Mouse (Mus musculus): ENCODE measurements at regions not wholly inside any gene's neighbourhood (a gene's known extent, or its start where the extent isn't known, plus 50 kb on each side); places are given as distances from the start of the nearest gene placed in this dataset.

GRCm38 (mm10) chr12:106226276-106226675, 216.2 kb downstream of the Vrk1 start:
- H3K4me2 ChIP-seq (ENCODE audit: low read depth), result no peak overlapping the region

DNA sequence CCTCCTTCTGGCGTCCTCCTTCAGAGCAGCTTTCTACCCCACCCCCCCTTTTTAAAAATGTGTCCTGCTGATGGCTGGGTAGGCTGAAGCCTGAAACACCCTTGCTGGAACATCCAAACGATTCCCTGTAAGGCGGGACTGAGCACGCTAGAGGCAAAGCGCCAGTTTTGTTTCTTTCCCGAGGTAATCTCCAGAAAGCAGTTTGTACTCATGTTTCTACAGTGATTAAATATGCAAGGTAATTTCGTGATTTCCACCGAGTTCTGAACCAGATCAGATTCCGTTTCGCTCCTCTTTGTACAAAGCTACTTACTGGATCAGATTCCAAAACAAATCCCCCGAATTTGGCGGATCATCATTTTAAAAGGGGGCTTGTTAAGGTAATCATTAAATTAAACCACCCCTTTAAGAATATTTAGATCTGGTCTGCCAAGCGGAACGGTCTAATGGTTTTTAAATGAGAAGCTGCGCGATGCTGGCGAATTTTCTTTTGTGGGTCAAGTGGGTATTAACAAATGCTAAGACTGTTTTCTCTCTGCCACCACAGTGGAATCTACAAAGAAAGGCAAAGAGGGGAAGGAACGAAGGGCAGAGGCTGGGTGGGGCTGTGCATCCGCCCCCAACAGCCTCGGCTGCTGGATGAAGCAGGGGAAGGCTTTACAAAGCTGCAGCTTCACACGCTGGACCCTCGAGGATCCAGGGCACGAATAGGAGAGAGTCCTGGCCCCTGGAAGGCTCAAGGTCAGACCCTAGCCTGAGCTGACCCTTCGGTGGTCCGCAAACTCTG, 216.9 kb downstream of the Vrk1 start:
- Histone ChIP-seq H3K27me3 (ENCODE audit: insufficient read depth, low read length) (no peaks in the 10 kb centered on the region), H3K4me3 (ENCODE audit: low read depth, low read length) (peak overlapping the region; percentile 16; the same call in 1 of the 2 replicates), H3K4me2 (ENCODE audit: low read depth) (peak overlapping the region; percentile 46), H3K9me3 (ENCODE audit: low read length) (no peaks in the 10 kb centered on the region), H3K36me3 (ENCODE audit: insufficient read depth) (no peaks in the 10 kb centered on the region), H3K4me1 (ENCODE audit: insufficient read depth) (peaks cover 7% of the 10 kb centered on the region; the same call in 1 of the 2 replicates), H3K9ac (peak overlapping the region; percentile 42), H3K27ac (ENCODE audit: low read depth, low read length) (no peak overlapping the region)
- ATAC-seq (peak; percentile 29; the same call in 1 of the 2 replicates), DNase-seq (peak; percentile 69)
- TF ChIP-seq CTCF (IDR thresholded peaks at IDR 0.05; ENCODE audit: low read depth), result no peak
- 4% methylated on average over 25 of the region's 25 CpGs for WGBS

More at GRCm38 (mm10) chr12:106226276-106226675, 216.2 kb downstream of the Vrk1 start:
- H3K36me3 ChIP-seq (ENCODE audit: insufficient read depth), result no peaks in the 10 kb centered on the region
- no peak for TF ChIP-seq CTCF (IDR thresholded peaks at IDR 0.05; ENCODE audit: low read depth)
- H3K4me1 ChIP-seq (ENCODE audit: insufficient read depth), result peaks cover 7% of the 10 kb centered on the region; the same call in 1 of the 2 replicates
- DNase-seq, result no peak
- 22% methylated on average over 7 of the region's 7 CpGs for WGBS
- H3K9me3 ChIP-seq (ENCODE audit: low read length), result no peaks in the 10 kb centered on the region
- no peak overlapping the region for H3K9ac ChIP-seq
- ATAC-seq, result no peak
- H3K27ac ChIP-seq (ENCODE audit: low read depth, low read length), result no peak overlapping the region
- no peak overlapping the region for H3K4me3 ChIP-seq (ENCODE audit: low read depth, low read length)
- H3K27me3 ChIP-seq (ENCODE audit: insufficient read depth, low read length), result no peaks in the 10 kb centered on the region

- H3K27me3 ChIP-seq (ENCODE audit: insufficient read depth, low read length), result no peaks in the 10 kb centered on the region
- H3K9me3 ChIP-seq (ENCODE audit: low read length), result no peaks in the 10 kb centered on the region
- ATAC-seq (0 out of 2 replicates have a peak, but pooled peaks have one; percentile 23), DNase-seq (no peak)
- H3K4me3 ChIP-seq (ENCODE audit: low read depth, low read length), result peak overlapping the region; percentile 16; the same call in 1 of the 2 replicates
- H3K36me3 ChIP-seq (ENCODE audit: insufficient read depth), result no peaks in the 10 kb centered on the region
- WGBS, result 23% methylated on average over 8 of the region's 8 CpGs
- peaks cover 7% of the 10 kb centered on the region; the same call in 1 of the 2 replicates for H3K4me1 ChIP-seq (ENCODE audit: insufficient read depth)
- no peak for TF ChIP-seq CTCF (IDR thresholded peaks at IDR 0.05; ENCODE audit: low read depth)
- H3K9ac ChIP-seq, result peak overlapping the region; percentile 42
- peak overlapping the region; percentile 46 for H3K4me2 ChIP-seq (ENCODE audit: low read depth)
- H3K27ac ChIP-seq (ENCODE audit: low read depth, low read length), result no peak overlapping the region
These were observed 217.5 kb downstream of the Vrk1 start for GRCm38 (mm10) chr12:106227563-106227840.

DNA sequence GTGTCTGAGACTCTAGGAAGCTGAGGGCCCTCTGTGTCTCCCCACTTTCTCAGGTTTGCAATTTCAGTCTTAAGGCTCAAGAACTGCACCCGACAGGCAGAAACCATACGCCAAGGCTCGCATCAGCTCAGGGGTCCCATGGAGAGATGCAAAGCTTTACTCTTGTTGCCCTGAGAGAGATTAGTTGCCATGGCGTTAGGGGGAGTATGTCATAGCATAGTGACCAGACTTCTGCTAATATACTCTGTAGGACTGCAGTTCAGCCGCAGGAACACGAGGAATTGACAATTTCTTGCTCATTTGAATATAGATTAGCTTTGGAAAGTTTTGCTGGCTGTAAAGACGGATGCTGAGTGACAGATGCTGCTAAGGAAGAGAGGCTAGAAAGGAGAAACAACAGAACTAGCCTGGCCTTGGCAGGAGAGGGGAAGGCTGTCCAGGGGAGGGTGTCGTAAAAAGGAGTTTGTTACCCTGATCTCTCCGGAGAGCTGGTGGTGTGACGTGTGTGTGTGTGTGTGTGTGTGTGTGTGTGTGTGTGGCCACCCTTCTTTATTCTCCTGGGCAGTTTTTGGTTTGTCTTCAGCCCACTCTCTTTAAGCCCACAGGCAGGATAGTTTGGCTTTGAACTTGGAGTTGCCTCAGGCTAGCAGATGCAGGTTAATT, 235.3 kb downstream of the Vrk1 start:
- 28% methylated on average over 10 of the region's 10 CpGs for WGBS
- no peak for TF ChIP-seq CTCF (IDR thresholded peaks at IDR 0.05; ENCODE audit: low read depth)

GRCm38 (mm10) chr12:106273591-106273990, 263.6 kb downstream of the Vrk1 start:
- Histone ChIP-seq H3K4me3 (ENCODE audit: low read depth, low read length) (no peak overlapping the region), H3K9me3 (ENCODE audit: low read length) (no peaks in the 10 kb centered on the region), H3K27ac (ENCODE audit: low read depth, low read length) (no peak overlapping the region), H3K27me3 (ENCODE audit: insufficient read depth, low read length) (no peaks in the 10 kb centered on the region), H3K4me1 (ENCODE audit: insufficient read depth) (no peaks in the 10 kb centered on the region), H3K36me3 (ENCODE audit: insufficient read depth) (no peaks in the 10 kb centered on the region), H3K9ac (no peak overlapping the region), H3K4me2 (ENCODE audit: low read depth) (no peak overlapping the region)
- peak; percentile 65 for DNase-seq
- WGBS, result 61% methylated on average over 7 of the region's 7 CpGs
- ATAC-seq, result no peak
- peak; percentile 51 for TF ChIP-seq CTCF (IDR thresholded peaks at IDR 0.05; ENCODE audit: low read depth)

More for the DNA sequence above, 235.3 kb downstream of the Vrk1 start:
- H3K4me2 ChIP-seq (ENCODE audit: low read depth), result no peak overlapping the region
- H3K4me3 ChIP-seq (ENCODE audit: low read depth, low read length), result no peak overlapping the region
- no peaks in the 10 kb centered on the region for H3K9me3 ChIP-seq (ENCODE audit: low read length)
- ATAC-seq (no peak), DNase-seq (no peak)
- H3K36me3 ChIP-seq (ENCODE audit: insufficient read depth), result no peaks in the 10 kb centered on the region
- no peak overlapping the region for H3K27ac ChIP-seq (ENCODE audit: low read depth, low read length)
- H3K9ac ChIP-seq, result no peak overlapping the region
- H3K27me3 ChIP-seq (ENCODE audit: insufficient read depth, low read length), result no peaks in the 10 kb centered on the region
- H3K4me1 ChIP-seq (ENCODE audit: insufficient read depth), result 0 out of 2 replicates have a peak, but pooled peaks cover 3% of the 10 kb centered on the region

GRCm38 (mm10) chr12:106277886-106278285, 267.9 kb downstream of the Vrk1 start:
- Histone ChIP-seq H3K9ac (no peak overlapping the region), H3K4me2 (ENCODE audit: low read depth) (no peak overlapping the region), H3K9me3 (ENCODE audit: low read length) (no peaks in the 10 kb centered on the region), H3K4me3 (ENCODE audit: low read depth, low read length) (no peak overlapping the region), H3K27me3 (ENCODE audit: insufficient read depth, low read length) (no peaks in the 10 kb centered on the region), H3K4me1 (ENCODE audit: insufficient read depth) (no peaks in the 10 kb centered on the region), H3K27ac (ENCODE audit: low read depth, low read length) (no peak overlapping the region), H3K36me3 (ENCODE audit: insufficient read depth) (no peaks in the 10 kb centered on the region)
- ATAC-seq, result no peak
- TF ChIP-seq CTCF (IDR thresholded peaks at IDR 0.05; ENCODE audit: low read depth), result no peak
- DNase-seq, result no peak
- 83% methylated on average over 14 of the region's 14 CpGs for WGBS
